Mouse (Mus musculus) heart, postnatal 0 days (tissue): ENCODE measurements around the gene Lgals7. TPM values are rescaled to one million over a fixed set of nuclear protein-coding genes. Genes with fewer than 3 reads are reported as not detected.
"Not testable (repeated sequence)": the region's sequence is repeated elsewhere in the genome, so short reads cannot be mapped to it uniquely, and the experiment has no call there.

Experiments used
- ATAC-seq: fragments of 200-750 bp; cut with Nextera tagmentation; 2 replicates; pipeline ENCODE4 v1.8.0; 2017; ENCODE audit warnings: low read depth, moderate number of reproducible peaks, moderate library complexity; ENCODE audit not compliant: insufficient read depth
- DNase-seq: peaks from one replicate; pipeline ENCODE4 v3.0.0-alpha.2; 2016; ENCODE audit warnings: low spot score
- H3K27ac ChIP-seq: fragments of 300-500 bp; sonication (generic); 2 replicates; pipeline ENCODE4 v1.5.1; 2014; ENCODE audit warnings: low read depth, mild to moderate bottlenecking
- H3K27me3 ChIP-seq: fragments of 300-500 bp; sonication (generic); 2 replicates; pipeline ENCODE4 v1.6.1; 2014; ENCODE audit warnings: low read length, mixed read lengths; ENCODE audit not compliant: control insufficient read depth, insufficient read depth
- H3K36me3 ChIP-seq: fragments of 300-500 bp; sonication (generic); replicated peaks from 2 replicates; pipeline ENCODE4 v1.6.1; 2014; ENCODE audit warnings: low read length, mixed read lengths; ENCODE audit not compliant: control insufficient read depth, insufficient read depth
- H3K4me1 ChIP-seq: fragments of 300-500 bp; sonication (generic); 2 replicates; pipeline ENCODE4 v1.6.1; 2014; ENCODE audit warnings: antibody characterized with exemption; ENCODE audit not compliant: control insufficient read depth, insufficient read depth
- H3K4me2 ChIP-seq: fragments of 300-500 bp; sonication (generic); 2 replicates; pipeline ENCODE4 v1.6.1; 2014; ENCODE audit warnings: low read depth, mild to moderate bottlenecking, low read length, moderate library complexity
- H3K4me3 ChIP-seq: fragments of 300-500 bp; sonication (generic); 2 replicates; pipeline ENCODE4 v1.5.1; 2014; ENCODE audit warnings: low read depth, low read length
- H3K9ac ChIP-seq: fragments of 300-500 bp; sonication (generic); replicated peaks from 2 replicates; pipeline ENCODE4 v1.6.1; 2014; ENCODE audit warnings: low read depth, low read length, mixed read lengths
- H3K9me3 ChIP-seq: fragments of 300-500 bp; sonication (generic); replicated peaks from 2 replicates; pipeline ENCODE4 v1.6.1; 2016; ENCODE audit warnings: low read length; ENCODE audit not compliant: control insufficient read depth
- CTCF ChIP-seq: IDR thresholded peaks from 2 replicates; pipeline ENCODE4 v1.5.1; 2016; ENCODE audit warnings: antibody characterized with exemption, control low read depth, low read depth
- EP300 ChIP-seq: IDR thresholded peaks from 2 replicates; pipeline ENCODE4 v1.6.1; 2016; ENCODE audit warnings: antibody characterized with exemption, low read depth
- WGBS: fragments of 180-500 bp; shearing (Covaris S2); extraction: QIAGEN DNeasy Blood & Tissue Kit; methylation state at CpG from one replicate; pipeline ENCODE4 v1.1.7; 2014; 5-methylcytosine and 5-hydroxymethylcytosine counted together
- polyA plus RNA-seq: library from polyadenylated mRNA; unstranded; fragments of >200 nt; fragmentation: Nextera tagmentation; extraction: Ambion mirVana; gene quantifications from 2 replicates; pipeline ENCODE4 v1.2.1, GENCODE M21; 2015
- total RNA-seq: library from RNA; depleted of rRNA; stranded (reverse); fragments of >200 nt; gene quantifications from 2 replicates; pipeline ENCODE4 v1.2.3, GENCODE M21; 2014; ENCODE audit warnings: low replicate concordance

The Lgals7 gene
- total and polyA plus RNA-seq, 2 experiments from 2014 or later, result 2.2 TPM; not detected in 1

GRCm38 (mm10) chr7:28864288-28864750 is 666 bp downstream of the Lgals7 start:
- Histone ChIP-seq H3K27ac (no peak overlapping the region), H3K27me3 (no peaks in the 10 kb centered on the region), H3K4me2 (no peak overlapping the region), H3K4me1 (peaks cover 9% of the 10 kb centered on the region; the same call in 1 of the 2 replicates), H3K4me3 (no peak overlapping the region), H3K36me3 (no peaks in the 10 kb centered on the region), H3K9me3 (peaks cover 4% of the 10 kb centered on the region; the same call in 1 of the 2 replicates), H3K9ac (no peak overlapping the region)
- 33% methylated on average over 9 of the region's 9 CpGs for WGBS
- DNase-seq, result no peak
- ATAC-seq, result no peak
- no peak for TF ChIP-seq CTCF

GRCm38 (mm10) chr7:28865481-28866300 is 2.0 kb downstream of the Lgals7 start:
- DNase-seq, result peak; percentile 66
- Histone ChIP-seq H3K27me3 (no peaks in the 10 kb centered on the region), H3K9ac (0 out of 2 replicates have a peak overlapping the region, but pooled peaks have one; percentile 14), H3K36me3 (no peaks in the 10 kb centered on the region), H3K9me3 (peaks cover 4% of the 10 kb centered on the region; the same call in 1 of the 2 replicates), H3K4me3 (peak overlapping the region; percentile 12; the same call in 1 of the 2 replicates), H3K4me2 (peak overlapping the region; percentile 39), H3K4me1 (peaks cover 9% of the 10 kb centered on the region; the same call in 1 of the 2 replicates), H3K27ac (peak overlapping the region; percentile 12; the same call in 1 of the 2 replicates)
- 39% methylated on average over 33 of the region's 33 CpGs for WGBS
- ATAC-seq, result peak; percentile 67
- TF ChIP-seq CTCF (peak; percentile 21; the same call in 1 of the 2 replicates), EP300 (no peak)

DNA sequence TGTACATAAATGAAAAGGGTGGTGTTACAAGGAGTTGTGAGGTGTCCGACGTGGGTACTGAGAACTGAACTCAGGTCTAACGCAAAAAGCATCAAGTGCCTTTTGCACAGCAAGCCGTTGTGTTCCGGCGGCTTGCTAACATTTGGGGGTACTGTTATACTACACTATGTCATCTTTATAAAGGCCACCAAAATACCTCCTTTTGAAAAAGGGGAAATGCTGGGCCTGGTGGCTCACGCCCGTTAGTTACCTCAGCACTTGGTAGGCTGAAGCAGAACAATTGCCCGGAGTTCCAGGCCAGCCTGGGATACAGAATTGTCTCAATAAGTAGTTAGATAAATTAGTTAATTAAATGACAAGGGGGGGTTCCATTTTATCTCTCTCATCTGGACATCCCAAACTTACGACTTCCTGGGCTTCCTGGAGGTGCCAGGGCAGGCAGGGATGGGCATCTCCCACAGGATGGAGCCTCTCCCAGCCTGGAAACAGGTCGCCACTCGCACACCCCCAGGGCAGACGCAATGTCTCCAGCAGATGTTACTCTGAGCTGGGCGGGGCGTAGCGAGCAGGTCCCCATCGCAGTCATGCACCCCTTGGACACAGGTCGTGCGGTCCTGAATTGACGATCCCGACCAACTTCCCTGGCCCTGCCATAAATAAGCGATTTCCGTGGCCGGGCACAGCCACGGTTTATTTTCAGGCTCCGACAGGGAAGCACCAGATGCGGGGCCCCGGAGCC is 3.3 kb downstream of the Lgals7 start:
- no peaks in the 10 kb centered on the region for H3K27me3 ChIP-seq
- DNase-seq (no peak), ATAC-seq (no peak)
- H3K36me3 ChIP-seq, result no peaks in the 10 kb centered on the region
- H3K4me1 ChIP-seq, result peaks cover 9% of the 10 kb centered on the region; the same call in 1 of the 2 replicates
- H3K9ac ChIP-seq, result no peak overlapping the region
- no peaks in the 10 kb centered on the region for H3K9me3 ChIP-seq
- no peak overlapping the region for H3K4me2 ChIP-seq
- H3K27ac ChIP-seq, result 0 out of 2 replicates have a peak overlapping the region, but pooled peaks have one; percentile 27
- TF ChIP-seq CTCF (no peak), EP300 (no peak)
- H3K4me3 ChIP-seq, result no peak overlapping the region; the same call in 1 of the 2 replicates
- WGBS, result 90% methylated on average over 28 of the region's 28 CpGs

DNA sequence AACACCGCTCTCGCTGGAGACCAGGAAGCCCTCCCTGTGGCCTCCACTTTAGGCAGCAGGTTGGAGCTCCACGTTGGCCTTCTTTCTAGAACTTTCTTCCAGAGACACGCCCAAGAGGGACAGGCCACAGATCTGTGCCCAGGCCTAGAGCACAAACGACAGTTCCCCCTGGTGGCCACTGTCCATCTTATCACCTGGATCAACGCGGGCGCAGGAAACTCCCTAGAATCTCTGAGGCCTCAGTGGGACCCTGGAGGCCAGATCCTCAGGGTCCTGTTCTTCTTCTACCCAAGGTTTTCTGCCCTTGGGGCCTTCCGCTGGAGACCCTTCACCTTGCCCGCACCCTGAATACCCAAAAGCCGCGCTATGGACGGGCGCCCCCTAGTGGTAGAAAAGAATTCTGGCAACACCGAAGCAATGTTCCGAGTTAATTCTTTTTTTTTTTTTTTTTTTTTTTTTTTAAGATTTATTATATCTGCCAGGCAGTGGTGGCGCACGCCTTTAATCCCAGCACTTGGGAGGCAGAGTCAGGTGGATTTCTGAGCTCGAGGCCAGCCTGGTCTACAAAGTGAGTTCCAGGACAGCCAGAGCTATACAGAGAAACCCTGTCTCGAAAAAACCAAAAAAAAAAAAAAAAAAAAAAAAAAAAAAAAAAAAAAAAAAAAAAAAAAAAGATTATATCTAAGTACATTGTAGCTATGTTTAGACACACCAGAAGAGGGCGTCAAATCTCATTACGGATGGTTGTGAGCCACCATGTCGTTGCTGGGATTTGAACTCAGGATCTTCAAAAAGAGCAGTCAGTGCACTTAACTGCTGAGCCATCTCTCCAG is 4.1 kb downstream of the Lgals7 start:
- peak overlapping the region; percentile 21 for H3K4me3 ChIP-seq
- WGBS, result 21% methylated on average over 23 of the region's 23 CpGs
- TF ChIP-seq CTCF, result peak; percentile 59
- H3K4me2 ChIP-seq, result peak overlapping the region; percentile 48
- H3K27ac ChIP-seq, result 0 out of 2 replicates have a peak overlapping the region, but pooled peaks have one; percentile 27
- not testable (repeated sequence) for H3K4me1 ChIP-seq, H3K9me3 ChIP-seq, H3K9ac ChIP-seq, H3K27me3 ChIP-seq, H3K36me3 ChIP-seq
- DNase-seq (peak; percentile 74), ATAC-seq (peak; percentile 65)
